Mouse (Mus musculus) left cerebral cortex, postnatal 36 days (tissue): ENCODE data around the gene Apela. TPM values are rescaled to one million over a fixed set of nuclear protein-coding genes. Genes with fewer than 3 reads are reported as not detected.
"Not testable (repeated sequence)": the region's sequence is repeated elsewhere in the genome, so short reads cannot be mapped to it uniquely, and the experiment has no call there.

Experiments
- DNase-seq, 2 experiments: peaks; one replicate each; pipeline ENCODE4 v3.0.0; 2021 to 2022; ENCODE audit warnings: low spot score in 2 of 2, mixed read lengths in 1 of 2
- intact Hi-C: fragments of 180-260 bp; cut with DNase I; formaldehyde crosslinking; loops from one replicate; pipeline ENCODE4 v1.15.1; 2025
- total RNA-seq, 2 experiments: library from RNA; stranded (reverse); gene quantifications; 2 replicates each; pipeline ENCODE4 v1.2.3; 2021

The Apela gene
- total RNA-seq, 2 experiments from 2014 or later: not detected

- no peak for DNase-seq
- intact Hi-C loops: loop anchor here (10.0 kb wide), 1 partner anchor 1465 kb away; no protein-coding TSS in a partner anchor
Measured at GRCm38 (mm10) chr8:65029776-65030175, 7.4 kb downstream of the Apela start.

GRCm38 (mm10) chr8:65028959-65029686, 8.0 kb downstream of the Apela start:
- intact Hi-C loops: loop anchor here (10.0 kb wide), 1 partner anchor 1466 kb away; no protein-coding TSS in a partner anchor
- no peak for DNase-seq

GRCm38 (mm10) chr8:65022485-65022884, 14.7 kb downstream of the Apela start:
- peak; percentile 44 to 56 for DNase-seq
- intact Hi-C loops: loop anchor here (1.0 to 10.0 kb wide), 2 partner anchors 88 to 1472 kb away; no protein-coding TSS in a partner anchor

GRCm38 (mm10) chr8:65018423-65018822, 18.7 kb downstream of the Apela start, which contains the start of the genes Trim61 and Trim60:
Gene Trim61 (minus strand): TSS chr8:65018523.
Gene Trim60 (minus strand): TSS chr8:65018584.
- intact Hi-C loops: no loop called here
- no peak for DNase-seq

- intact Hi-C loops, DNase-seq: not testable (repeated sequence)
Measured at GRCm38 (mm10) chr8:65007616-65008015, 29.5 kb downstream of the Apela start.

GRCm38 (mm10) chr8:64998806-64999365, 38.2 kb downstream of the Apela start:
- no peak for DNase-seq
- intact Hi-C loops: no loop called here

GRCm38 (mm10) chr8:64987731-64988130, 49.4 kb downstream of the Apela start, which contains the start of gene Trim75:
Gene Trim75 (minus strand): TSS chr8:64987831.
- no peak for DNase-seq
- intact Hi-C loops: no loop called here

- intact Hi-C loops: no loop called here
- no peak for DNase-seq
Measured at GRCm38 (mm10) chr8:64983150-64983897, 53.8 kb downstream of the Apela start.

Other genes starting within 250 kb of the Apela start
- gene Klhl2, start 187.3 kb downstream of the Apela start, total RNA-seq: 100 to 1,000 TPM; 166 to 172 TPM
- gene Tmem192, start 90.2 kb downstream of the Apela start, total RNA-seq: 10 to 100 TPM; 21.3 to 26.9 TPM
- gene Trim75, start 49.5 kb downstream of the Apela start, total RNA-seq: not detected
- not detected for gene Trim61, start 18.8 kb downstream of the Apela start, total RNA-seq
- gene Trim60, start 18.8 kb downstream of the Apela start, total RNA-seq: not detected
- gene Gm10663, start 37.7 kb upstream of the Apela start, total RNA-seq: not detected
- gene BC030870, start 92.2 kb upstream of the Apela start, total RNA-seq: not detected